Mouse (Mus musculus) forebrain, embryonic 11.5 days (tissue): ENCODE results near the gene Arid1a. TPM values are rescaled to one million over a fixed set of nuclear protein-coding genes. Genes with fewer than 3 reads are reported as not detected.
A peak's percentile ranks its signal among the peaks of the same experiment; 100 is the strongest.

Experiments
- ATAC-seq: fragments of 200-750 bp; cut with Nextera tagmentation; replicated peaks from 2 replicates; pipeline ENCODE4 v1.8.0; 2017; ENCODE audit warnings: moderate TSS enrichment; ENCODE audit not compliant: low FRiP score
- DNase-seq: peaks from one replicate; pipeline ENCODE4 v3.0.0-alpha.2; 2017; ENCODE audit warnings: low spot score
- H3K27ac ChIP-seq: fragments of 300-500 bp; sonication (generic); 2 replicates; pipeline ENCODE4 v1.5.1; 2014; ENCODE audit warnings: low read depth, low read length
- H3K27me3 ChIP-seq: fragments of 300-500 bp; sonication (generic); 2 replicates; pipeline ENCODE4 v1.6.1; 2014; ENCODE audit warnings: mild to moderate bottlenecking, low read length, mixed read lengths; ENCODE audit not compliant: control insufficient read depth, insufficient read depth
- H3K36me3 ChIP-seq: fragments of 300-500 bp; sonication (generic); 2 replicates; pipeline ENCODE4 v1.6.1; 2014; ENCODE audit warnings: mild to moderate bottlenecking, low read length, moderate library complexity, mixed read lengths; ENCODE audit not compliant: control insufficient read depth, insufficient read depth
- H3K4me1 ChIP-seq: fragments of 300-500 bp; sonication (generic); replicated peaks from 2 replicates; pipeline ENCODE4 v1.6.1; 2014; ENCODE audit warnings: low read length, mixed read lengths; ENCODE audit not compliant: control insufficient read depth, insufficient read depth
- H3K4me2 ChIP-seq: fragments of 300-500 bp; sonication (generic); 2 replicates; pipeline ENCODE4 v1.6.1; 2014; ENCODE audit warnings: low read depth, mild to moderate bottlenecking, low read length, moderate library complexity, mixed read lengths; ENCODE audit not compliant: severe bottlenecking
- H3K4me3 ChIP-seq: fragments of 300-500 bp; sonication (generic); 2 replicates; pipeline ENCODE4 v1.5.1; 2014; ENCODE audit warnings: low read depth, low read length
- H3K9ac ChIP-seq: fragments of 300-500 bp; sonication (generic); 2 replicates; pipeline ENCODE4 v1.6.1; 2014; ENCODE audit warnings: low read length
- H3K9me3 ChIP-seq: fragments of 300-500 bp; sonication (generic); 2 replicates; pipeline ENCODE4 v1.6.1; 2016; ENCODE audit warnings: low read length, mixed read lengths; ENCODE audit not compliant: control insufficient read depth
- WGBS: fragments of 180-500 bp; shearing (Covaris S2); extraction: QIAGEN DNeasy Blood & Tissue Kit; methylation state at CpG from one replicate; pipeline ENCODE4 v1.1.7; 2014; 5-methylcytosine and 5-hydroxymethylcytosine counted together
- polyA plus RNA-seq: library from polyadenylated mRNA; unstranded; fragments of >200 nt; fragmentation: Nextera tagmentation; extraction: Ambion mirVana; gene quantifications from 2 replicates; pipeline ENCODE4 v1.2.1, GENCODE M21; 2014

Gene Arid1a
- polyA plus RNA-seq, 1 experiment from 2014 or later, result 56.6 TPM

- H3K4me2 ChIP-seq, result no peak overlapping the region
- no peak for DNase-seq
- H3K4me3 ChIP-seq, result no peak overlapping the region
- H3K9ac ChIP-seq, result no peak overlapping the region
- WGBS, result 92% methylated on average over 7 of the region's 7 CpGs
- no peaks in the 10 kb centered on the region for H3K27me3 ChIP-seq
- no peak for ATAC-seq
- no peak overlapping the region for H3K27ac ChIP-seq
- H3K9me3 ChIP-seq, result no peaks in the 10 kb centered on the region
- no peaks in the 10 kb centered on the region for H3K4me1 ChIP-seq
- peaks cover 74% of the 10 kb centered on the region for H3K36me3 ChIP-seq
Measured at GRCm38 (mm10) chr4:133688417-133689067, 68.0 kb downstream of the Arid1a start.

GRCm38 (mm10) chr4:133687126-133687525 is 69.4 kb downstream of the Arid1a start:
- DNase-seq, result no peak
- no peaks in the 10 kb centered on the region for H3K27me3 ChIP-seq
- no peak overlapping the region for H3K9ac ChIP-seq
- no peak overlapping the region for H3K4me2 ChIP-seq
- no peak overlapping the region for H3K27ac ChIP-seq
- H3K4me3 ChIP-seq, result no peak overlapping the region
- WGBS, result 87% methylated on average over 5 of the region's 5 CpGs
- no peaks in the 10 kb centered on the region for H3K9me3 ChIP-seq
- H3K36me3 ChIP-seq, result peaks cover 65% of the 10 kb centered on the region
- no peaks in the 10 kb centered on the region for H3K4me1 ChIP-seq
- ATAC-seq, result no peak

- H3K4me2 ChIP-seq, result no peak overlapping the region
- H3K27ac ChIP-seq, result no peak overlapping the region
- 94% methylated on average over 11 of the region's 11 CpGs for WGBS
- DNase-seq (no peak), ATAC-seq (no peak)
- peaks cover 60% of the 10 kb centered on the region for H3K36me3 ChIP-seq
- H3K9ac ChIP-seq, result no peak overlapping the region
- no peaks in the 10 kb centered on the region for H3K4me1 ChIP-seq
- no peaks in the 10 kb centered on the region for H3K9me3 ChIP-seq
- H3K4me3 ChIP-seq, result no peak overlapping the region
- H3K27me3 ChIP-seq, result no peaks in the 10 kb centered on the region
Measured at GRCm38 (mm10) chr4:133686512-133686911, 70.1 kb downstream of the Arid1a start.

- Histone ChIP-seq H3K4me1 (peaks cover 5% of the 10 kb centered on the region; the same call in 1 of the 2 replicates), H3K27me3 (no peaks in the 10 kb centered on the region), H3K9ac (no peak overlapping the region), H3K36me3 (peaks cover 28% of the 10 kb centered on the region), H3K4me3 (no peak overlapping the region), H3K27ac (no peak overlapping the region), H3K9me3 (no peaks in the 10 kb centered on the region), H3K4me2 (no peak overlapping the region)
- 90% methylated on average over 14 of the region's 14 CpGs for WGBS
- ATAC-seq (no peak), DNase-seq (no peak)
Measured at GRCm38 (mm10) chr4:133680206-133680786, 76.3 kb downstream of the Arid1a start.

- peaks cover 22% of the 10 kb centered on the region for H3K36me3 ChIP-seq
- DNase-seq, result no peak
Measured at GRCm38 (mm10) chr4:133679629-133680028, 76.9 kb downstream of the Arid1a start.

GRCm38 (mm10) chr4:133677266-133677665 is 79.3 kb downstream of the Arid1a start:
- no peak for DNase-seq
- Histone ChIP-seq H3K36me3 (peaks cover 12% of the 10 kb centered on the region), H3K4me1 (peaks cover 14% of the 10 kb centered on the region), H3K27ac (no peak overlapping the region), H3K9ac (no peak overlapping the region), H3K27me3 (no peaks in the 10 kb centered on the region), H3K4me2 (no peak overlapping the region), H3K9me3 (no peaks in the 10 kb centered on the region), H3K4me3 (no peak overlapping the region)
- ATAC-seq, result no peak
- 81% methylated on average over 7 of the region's 7 CpGs for WGBS

More at GRCm38 (mm10) chr4:133679629-133680028, 76.9 kb downstream of the Arid1a start:
- 94% methylated on average over 7 of the region's 7 CpGs for WGBS
- Histone ChIP-seq H3K27me3 (no peaks in the 10 kb centered on the region), H3K9me3 (no peaks in the 10 kb centered on the region), H3K4me1 (peaks cover 6% of the 10 kb centered on the region), H3K9ac (no peak overlapping the region), H3K4me2 (no peak overlapping the region), H3K4me3 (no peak overlapping the region), H3K27ac (no peak overlapping the region)
- ATAC-seq, result no peak

- no peaks in the 10 kb centered on the region for H3K27me3 ChIP-seq
- peaks cover 20% of the 10 kb centered on the region for H3K4me1 ChIP-seq
- H3K36me3 ChIP-seq, result peaks cover 10% of the 10 kb centered on the region; the same call in 1 of the 2 replicates
- ATAC-seq (no peak), DNase-seq (no peak)
- peak overlapping the region; percentile 44 for H3K27ac ChIP-seq
- peak overlapping the region; percentile 27; the same call in 1 of the 2 replicates for H3K4me2 ChIP-seq
- WGBS, result 19% methylated on average over 3 of the region's 3 CpGs
- H3K9me3 ChIP-seq, result no peaks in the 10 kb centered on the region
- H3K4me3 ChIP-seq, result no peak overlapping the region
- H3K9ac ChIP-seq, result no peak overlapping the region; the same call in 1 of the 2 replicates
Measured at GRCm38 (mm10) chr4:133676189-133676588, 80.4 kb downstream of the Arid1a start.

GRCm38 (mm10) chr4:133675594-133676016 is 81.0 kb downstream of the Arid1a start:
- DNase-seq (peak; percentile 88), ATAC-seq (peak; percentile 79)
- peak overlapping the region; percentile 44; the same call in 1 of the 2 replicates for H3K27ac ChIP-seq
- H3K4me1 ChIP-seq, result peaks cover 20% of the 10 kb centered on the region
- peaks cover 4% of the 10 kb centered on the region; the same call in 1 of the 2 replicates for H3K36me3 ChIP-seq
- H3K9ac ChIP-seq, result no peak overlapping the region
- peak overlapping the region; percentile 27; the same call in 1 of the 2 replicates for H3K4me2 ChIP-seq
- no peaks in the 10 kb centered on the region for H3K27me3 ChIP-seq
- no peak overlapping the region for H3K4me3 ChIP-seq
- no peaks in the 10 kb centered on the region for H3K9me3 ChIP-seq
- under 1% methylated on average over 5 of the region's 5 CpGs for WGBS
